Mouse (Mus musculus) liver, embryonic 16.5 days (tissue): ENCODE data around the gene Adgrv1. TPM values are rescaled to one million over a fixed set of nuclear protein-coding genes. Genes with fewer than 3 reads are reported as not detected.

Experiments used
- ATAC-seq: fragments of 200-750 bp; cut with Nextera tagmentation; 2 replicates; pipeline ENCODE4 v1.8.0; 2017; ENCODE audit warnings: low read depth, mild to moderate bottlenecking, moderate number of reproducible peaks, moderate library complexity
- H3K27ac ChIP-seq: fragments of 300-500 bp; sonication (generic); 2 replicates; pipeline ENCODE4 v1.5.1; 2014; ENCODE audit warnings: mild to moderate bottlenecking, low read length
- H3K27me3 ChIP-seq: fragments of 300-500 bp; sonication (generic); 2 replicates; pipeline ENCODE4 v1.6.1; 2014; ENCODE audit warnings: low read depth, low read length, mixed read lengths; ENCODE audit not compliant: control insufficient read depth, insufficient read depth
- H3K36me3 ChIP-seq: fragments of 300-500 bp; sonication (generic); 2 replicates; pipeline ENCODE4 v1.6.1; 2014; ENCODE audit warnings: mild to moderate bottlenecking; ENCODE audit not compliant: control insufficient read depth, insufficient read depth
- H3K4me1 ChIP-seq: fragments of 300-500 bp; sonication (generic); 2 replicates; pipeline ENCODE4 v1.6.1; 2014; ENCODE audit warnings: low read depth, low read length, mixed read lengths; ENCODE audit not compliant: control insufficient read depth
- H3K4me2 ChIP-seq: fragments of 300-500 bp; sonication (generic); 2 replicates; pipeline ENCODE4 v1.6.1; 2014; ENCODE audit warnings: low read depth, low read length, mixed read lengths
- H3K4me3 ChIP-seq: fragments of 300-500 bp; sonication (generic); 2 replicates; pipeline ENCODE4 v1.5.1; 2014; ENCODE audit warnings: low read depth, mild to moderate bottlenecking, low read length
- H3K9ac ChIP-seq: fragments of 300-500 bp; sonication (generic); 2 replicates; pipeline ENCODE4 v1.6.1; 2014; ENCODE audit warnings: low read depth, low read length
- H3K9me3 ChIP-seq: fragments of 300-500 bp; sonication (generic); replicated peaks from 2 replicates; pipeline ENCODE4 v1.6.1; 2016; ENCODE audit warnings: low read length; ENCODE audit not compliant: control insufficient read depth
- WGBS: fragments of 180-500 bp; shearing (Covaris S2); extraction: QIAGEN DNeasy Blood & Tissue Kit; methylation state at CpG from one replicate; pipeline ENCODE4 v1.1.7; 2014; ENCODE audit not compliant: insufficient replicate concordance; 5-methylcytosine and 5-hydroxymethylcytosine counted together
- polyA plus RNA-seq: library from polyadenylated mRNA; unstranded; fragments of >200 nt; fragmentation: Nextera tagmentation; extraction: Ambion mirVana; gene quantifications from 2 replicates; pipeline ENCODE4 v1.2.1, GENCODE M21; 2015

The Adgrv1 gene
- polyA plus RNA-seq, 1 experiment from 2014 or later, result 0.17 TPM

DNA sequence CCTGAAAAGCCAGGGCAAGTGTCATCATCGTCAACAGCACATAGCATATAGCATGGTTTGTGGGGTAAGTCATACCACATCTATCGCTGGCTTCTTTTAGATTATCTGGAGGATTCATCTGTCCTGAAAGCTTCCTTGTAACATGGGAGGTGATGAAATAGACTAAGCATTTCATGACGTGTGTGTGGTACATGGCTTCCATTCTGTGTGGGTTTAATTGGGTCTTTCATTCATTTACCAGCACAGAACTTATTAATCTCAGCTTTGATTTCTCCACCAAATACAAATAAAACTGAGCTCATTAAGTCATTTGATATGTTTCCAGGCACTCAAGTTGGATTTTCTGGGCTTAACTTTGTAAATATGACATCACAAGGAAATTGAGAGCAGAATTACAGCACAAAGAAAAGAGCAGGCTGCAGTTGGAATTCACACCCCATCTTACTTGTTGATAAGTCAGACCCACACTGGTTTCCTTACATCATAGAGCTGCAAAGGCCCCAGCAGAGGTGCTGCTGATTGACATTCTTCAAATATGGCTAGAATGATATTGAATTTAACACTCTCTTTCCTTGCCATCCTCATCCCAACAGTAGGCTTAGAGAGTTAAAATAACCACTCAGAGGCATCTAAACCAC, 396.1 kb downstream of the Adgrv1 start:
- Histone ChIP-seq H3K4me3 (no peak overlapping the region), H3K36me3 (no peaks in the 10 kb centered on the region), H3K27ac (no peak overlapping the region), H3K9me3 (no peaks in the 10 kb centered on the region), H3K4me2 (no peak overlapping the region), H3K4me1 (no peaks in the 10 kb centered on the region), H3K9ac (no peak overlapping the region), H3K27me3 (no peaks in the 10 kb centered on the region)
- 46% methylated on average over 3 of the region's 3 CpGs for WGBS
- no peak for ATAC-seq

DNA sequence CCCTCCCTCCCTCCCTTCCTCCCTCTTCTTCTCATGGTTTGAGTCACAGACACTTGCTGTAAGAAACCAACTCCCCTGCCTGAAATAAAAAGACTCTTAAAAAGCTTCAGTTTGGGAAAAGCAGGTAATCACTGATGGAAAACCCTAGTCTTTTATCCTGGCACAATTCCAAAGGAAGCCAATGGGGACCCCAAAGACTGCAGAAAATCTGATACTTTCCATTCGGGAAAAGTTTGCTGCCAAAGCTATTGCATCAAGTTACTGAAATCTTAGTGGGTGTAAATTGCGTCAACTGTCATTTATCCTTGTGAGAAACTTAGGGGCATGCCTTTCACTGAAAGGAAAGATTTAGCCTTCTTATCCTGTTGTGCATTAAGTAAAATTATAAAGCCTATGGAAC, 398.9 kb downstream of the Adgrv1 start:
- Histone ChIP-seq H3K27me3 (no peaks in the 10 kb centered on the region), H3K36me3 (no peaks in the 10 kb centered on the region), H3K27ac (no peak overlapping the region), H3K4me1 (no peaks in the 10 kb centered on the region), H3K4me3 (no peak overlapping the region), H3K9ac (no peak overlapping the region), H3K9me3 (no peaks in the 10 kb centered on the region), H3K4me2 (no peak overlapping the region)
- no peak for ATAC-seq
- WGBS, result 67% methylated on average over 2 of the region's 2 CpGs

GRCm38 (mm10) chr13:81232839-81233238, 400.1 kb downstream of the Adgrv1 start:
- no peaks in the 10 kb centered on the region for H3K9me3 ChIP-seq
- H3K27ac ChIP-seq, result no peak overlapping the region
- no peaks in the 10 kb centered on the region for H3K4me1 ChIP-seq
- no peak overlapping the region for H3K4me3 ChIP-seq
- H3K9ac ChIP-seq, result no peak overlapping the region
- no peak overlapping the region for H3K4me2 ChIP-seq
- ATAC-seq, result peak; percentile 78
- H3K27me3 ChIP-seq, result no peaks in the 10 kb centered on the region
- H3K36me3 ChIP-seq, result no peaks in the 10 kb centered on the region

DNA sequence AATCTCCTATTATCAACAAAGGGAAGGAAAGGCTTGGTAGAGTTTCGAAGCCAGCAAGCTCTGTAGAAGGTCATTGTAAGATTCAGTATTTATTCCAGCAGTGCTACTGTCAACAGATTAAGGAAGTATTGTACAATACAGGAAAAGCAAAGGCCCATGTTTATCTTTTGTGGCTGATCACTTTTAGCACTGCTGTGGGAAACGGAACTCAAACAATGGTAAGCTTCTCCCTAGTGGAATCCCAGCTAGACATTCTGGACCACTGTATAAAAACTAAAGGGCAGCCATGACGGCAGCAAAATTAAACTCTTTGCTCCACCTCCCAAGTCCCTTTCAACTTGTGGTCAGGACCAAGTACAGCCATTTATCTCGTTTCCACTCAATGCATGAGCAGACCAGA, 402.8 kb downstream of the Adgrv1 start:
- H3K4me2 ChIP-seq, result no peak overlapping the region
- no peak overlapping the region for H3K4me3 ChIP-seq
- no peak overlapping the region for H3K9ac ChIP-seq
- H3K27me3 ChIP-seq, result no peaks in the 10 kb centered on the region
- WGBS, result 18% methylated on average over 4 of the region's 4 CpGs
- no peaks in the 10 kb centered on the region for H3K9me3 ChIP-seq
- no peak overlapping the region for H3K27ac ChIP-seq
- no peaks in the 10 kb centered on the region for H3K36me3 ChIP-seq
- ATAC-seq, result 0 out of 2 replicates have a peak, but pooled peaks have one; percentile 32
- no peaks in the 10 kb centered on the region for H3K4me1 ChIP-seq

- H3K4me1 ChIP-seq, result no peaks in the 10 kb centered on the region
- 48% methylated on average over 3 of the region's 3 CpGs for WGBS
- H3K9ac ChIP-seq, result no peak overlapping the region
- no peak overlapping the region for H3K4me2 ChIP-seq
- no peaks in the 10 kb centered on the region for H3K36me3 ChIP-seq
- no peaks in the 10 kb centered on the region for H3K9me3 ChIP-seq
- no peak for ATAC-seq
- no peak overlapping the region for H3K27ac ChIP-seq
- H3K4me3 ChIP-seq, result no peak overlapping the region
- no peaks in the 10 kb centered on the region for H3K27me3 ChIP-seq
These were observed 409.2 kb downstream of the Adgrv1 start for GRCm38 (mm10) chr13:81223768-81224167.

- Histone ChIP-seq H3K4me1 (no peaks in the 10 kb centered on the region), H3K36me3 (no peaks in the 10 kb centered on the region), H3K27me3 (no peaks in the 10 kb centered on the region), H3K27ac (no peak overlapping the region), H3K9ac (no peak overlapping the region), H3K9me3 (no peaks in the 10 kb centered on the region), H3K4me3 (no peak overlapping the region), H3K4me2 (no peak overlapping the region)
- no peak for ATAC-seq
- 86% methylated on average over 1 of the region's 1 CpGs for WGBS
These were observed 410.6 kb downstream of the Adgrv1 start for GRCm38 (mm10) chr13:81222377-81222776.

- WGBS, result 37% methylated on average over 1 of the region's 1 CpGs
These were observed 421.5 kb downstream of the Adgrv1 start for GRCm38 (mm10) chr13:81211436-81211835.

DNA sequence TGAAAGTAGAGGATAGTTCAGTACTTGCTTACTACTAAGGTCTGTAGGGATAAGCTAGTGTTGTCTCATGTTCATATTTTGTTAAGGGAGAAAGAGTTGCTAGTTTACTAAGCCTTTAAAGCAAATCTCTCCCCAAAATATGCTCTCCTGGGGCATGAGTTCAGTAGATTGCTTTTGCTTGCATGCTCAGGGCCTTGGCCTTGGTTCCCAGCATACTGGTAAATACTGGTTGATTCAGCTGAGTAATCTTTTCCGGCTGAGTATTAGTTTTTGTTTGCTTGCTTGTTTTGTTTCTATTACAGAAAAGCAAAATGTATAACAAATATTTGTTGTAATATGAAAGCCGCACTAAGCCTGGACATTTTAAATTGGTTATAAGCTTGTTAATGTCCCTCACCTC, 422.4 kb downstream of the Adgrv1 start:
- WGBS, result 60% methylated on average over 2 of the region's 2 CpGs
- Histone ChIP-seq H3K4me2 (no peak overlapping the region), H3K9me3 (no peaks in the 10 kb centered on the region), H3K9ac (no peak overlapping the region), H3K27ac (no peak overlapping the region), H3K4me3 (no peak overlapping the region), H3K36me3 (no peaks in the 10 kb centered on the region), H3K4me1 (no peaks in the 10 kb centered on the region), H3K27me3 (no peaks in the 10 kb centered on the region)
- ATAC-seq, result no peak

More at GRCm38 (mm10) chr13:81211436-81211835, 421.5 kb downstream of the Adgrv1 start:
- Histone ChIP-seq H3K4me3 (no peak overlapping the region), H3K9me3 (no peaks in the 10 kb centered on the region), H3K27ac (no peak overlapping the region), H3K4me2 (no peak overlapping the region), H3K36me3 (no peaks in the 10 kb centered on the region), H3K4me1 (no peaks in the 10 kb centered on the region), H3K9ac (no peak overlapping the region), H3K27me3 (no peaks in the 10 kb centered on the region)
- ATAC-seq, result peak; percentile 30; the same call in 1 of the 2 replicates

DNA sequence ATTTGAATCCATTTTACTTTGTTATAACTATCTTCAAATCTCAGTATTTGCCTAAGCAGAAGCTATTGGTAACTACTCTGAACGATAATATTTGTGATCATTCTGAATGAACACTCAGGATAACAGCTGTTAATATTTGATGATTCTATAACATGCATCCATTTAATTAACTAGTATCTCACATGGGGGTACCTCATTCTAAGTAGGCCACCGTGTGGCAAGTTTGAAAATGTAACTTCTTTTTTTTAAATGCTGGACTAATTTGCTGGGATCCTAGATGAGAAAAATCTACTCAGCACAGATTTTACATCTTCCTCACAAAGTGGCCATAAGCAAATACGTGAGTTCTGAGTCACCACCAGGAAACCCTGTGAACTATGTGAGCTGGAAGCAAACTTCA, 423.1 kb downstream of the Adgrv1 start:
- Histone ChIP-seq H3K4me3 (no peak overlapping the region), H3K9ac (no peak overlapping the region), H3K27ac (no peak overlapping the region), H3K27me3 (no peaks in the 10 kb centered on the region), H3K4me1 (no peaks in the 10 kb centered on the region), H3K36me3 (no peaks in the 10 kb centered on the region), H3K9me3 (no peaks in the 10 kb centered on the region), H3K4me2 (no peak overlapping the region)
- no peak for ATAC-seq
- 55% methylated on average over 3 of the region's 3 CpGs for WGBS
